Mouse (Mus musculus) lung, postnatal 25 days (tissue): ENCODE data around the gene Armc9.
A peak's percentile ranks its signal among the peaks of the same experiment; 100 is the strongest.

Experiments
- DNase-seq: peaks from one replicate; pipeline ENCODE4 v3.0.0; 2022; ENCODE audit warnings: low spot score

The Armc9 gene

GRCm38 (mm10) chr1:86154133-86154823, at the start of gene Armc9:
Gene Armc9 (plus strand): TSS chr1:86154780.
- DNase-seq: peak; percentile 97

DNA sequence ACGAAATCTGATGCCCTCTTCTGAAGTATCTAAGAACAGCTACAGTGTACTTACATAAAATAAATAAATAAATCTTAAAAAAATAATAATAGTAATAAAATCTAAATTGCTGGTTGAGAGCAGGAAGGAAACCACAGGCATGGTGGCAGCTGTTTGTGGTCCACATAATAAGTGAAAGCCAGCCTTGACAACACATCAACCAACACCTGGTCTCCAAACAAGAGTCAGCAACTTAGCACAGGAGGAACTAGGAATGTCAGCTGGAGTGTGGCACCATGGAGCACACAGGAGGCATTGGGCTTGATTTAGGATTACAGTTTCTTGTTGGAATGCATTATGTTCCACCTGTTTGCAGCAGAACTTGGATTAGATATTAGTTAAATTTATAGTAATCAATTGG, 49.5 kb upstream of the Armc9 start:
- no peak for DNase-seq

GRCm38 (mm10) chr1:86111779-86112178, 42.8 kb upstream of the Armc9 start, which contains the start of gene Htr2b:
Gene Htr2b (minus strand): TSS chr1:86111970.
- peak; percentile 24 for DNase-seq

GRCm38 (mm10) chr1:86114141-86114540, 40.4 kb upstream of the Armc9 start:
- DNase-seq: no peak

DNA sequence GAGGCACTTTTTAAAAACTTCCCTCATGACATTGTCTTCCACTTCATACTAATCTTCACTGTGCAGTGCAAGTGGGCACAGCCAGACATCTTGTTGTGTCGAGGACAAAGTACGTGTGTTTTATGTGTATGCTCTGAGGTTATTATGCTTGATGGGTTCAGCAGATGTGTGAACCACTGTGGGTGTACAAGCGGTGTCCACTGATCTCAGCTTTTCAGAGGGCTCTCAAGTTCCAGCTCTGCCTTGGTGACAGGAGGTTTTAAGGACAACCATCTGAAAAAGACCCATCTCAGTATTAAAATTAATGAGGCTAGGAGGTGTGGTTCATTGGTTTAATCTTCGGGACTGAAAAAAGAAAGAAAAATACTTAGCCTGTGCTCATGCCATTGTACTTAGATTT, 35.0 kb upstream of the Armc9 start:
- no peak for DNase-seq

DNA sequence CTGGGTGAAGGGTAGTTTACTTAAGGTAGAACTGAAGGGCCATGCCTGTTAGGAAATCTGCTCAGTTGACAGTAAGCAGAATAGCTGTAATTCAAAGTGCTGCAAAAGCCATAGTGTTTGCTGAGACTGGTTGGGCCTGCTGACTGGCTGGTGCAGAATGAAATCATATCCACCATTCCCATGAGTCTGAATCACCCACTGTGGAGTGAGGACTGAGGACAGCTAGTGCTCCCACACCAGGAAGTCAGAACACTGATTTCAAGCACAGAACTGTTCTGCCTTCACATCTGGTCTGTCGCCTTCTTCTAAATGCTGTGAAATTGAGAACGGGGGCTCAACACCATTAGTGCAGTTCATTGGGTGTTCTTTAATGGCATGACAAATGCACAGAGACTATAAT, 28.5 kb upstream of the Armc9 start:
- no peak for DNase-seq

DNA sequence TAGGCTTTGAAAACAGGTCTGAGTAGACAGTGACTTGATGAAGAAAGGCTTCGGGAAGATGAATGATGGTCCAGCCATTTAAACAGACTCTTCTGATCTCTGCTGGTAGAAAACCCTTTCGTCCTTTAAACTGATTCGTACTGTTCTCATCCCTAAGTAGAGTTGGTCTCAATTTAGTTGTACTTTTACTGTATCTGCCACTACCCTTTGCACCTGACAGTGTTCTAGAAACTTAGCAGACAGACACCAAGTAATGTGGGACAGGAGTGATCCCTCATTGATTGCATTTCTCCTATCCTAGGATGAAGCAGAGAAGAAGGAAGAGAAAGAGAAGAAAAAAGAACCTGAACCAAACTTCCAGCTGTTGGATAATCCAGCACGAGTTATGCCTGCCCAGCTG, 21.2 kb upstream of the Armc9 start, which contains the start of gene Gm21972:
Gm21972 (plus strand) TSS at position 301 of the 400 bp plus-strand sequence.
- no peak for DNase-seq

GRCm38 (mm10) chr1:86135315-86135714, 19.3 kb upstream of the Armc9 start:
- DNase-seq: no peak

DNA sequence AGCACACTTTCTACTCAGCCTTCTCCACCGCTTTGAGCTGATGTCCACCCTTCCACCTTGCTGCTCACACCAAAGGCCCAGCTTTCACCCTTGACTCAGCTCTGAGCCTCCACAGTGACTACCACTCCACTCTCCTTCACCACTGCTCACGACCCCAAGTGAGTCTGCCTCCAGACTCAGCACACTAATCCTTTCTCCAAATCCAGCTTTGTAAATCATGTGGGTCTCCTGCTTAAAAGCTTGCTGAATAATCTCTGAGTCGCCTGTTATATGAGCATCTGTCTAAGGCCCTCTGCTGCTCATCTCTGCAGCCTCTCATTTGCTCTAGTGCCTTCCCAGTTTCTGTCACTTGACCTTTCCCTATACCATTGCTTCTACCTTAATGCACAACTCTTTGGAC, 13.5 kb upstream of the Armc9 start:
- no peak for DNase-seq

DNA sequence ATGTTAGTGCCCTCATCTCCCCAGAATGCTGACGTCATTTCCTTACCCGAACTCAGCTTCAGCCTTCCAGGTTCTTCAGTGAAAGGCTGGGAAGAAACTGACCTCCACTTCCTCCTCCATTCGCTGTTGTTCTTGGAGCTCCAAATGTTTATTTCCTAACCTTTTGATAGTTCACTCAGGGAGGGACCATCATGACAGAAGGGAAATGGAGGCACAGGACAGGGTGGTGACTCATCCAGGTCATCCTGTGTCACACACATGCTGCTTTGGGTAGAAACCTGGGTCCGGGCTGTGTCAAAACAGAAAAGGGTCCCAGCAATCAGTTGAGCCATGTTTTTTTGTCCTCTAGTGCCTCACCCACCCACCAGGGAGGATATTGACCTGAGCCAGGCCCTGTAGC, 11.4 kb upstream of the Armc9 start:
- DNase-seq: peak; percentile 7

GRCm38 (mm10) chr1:86144001-86144944, 10.3 kb upstream of the Armc9 start:
- DNase-seq: peak; percentile 8

DNA sequence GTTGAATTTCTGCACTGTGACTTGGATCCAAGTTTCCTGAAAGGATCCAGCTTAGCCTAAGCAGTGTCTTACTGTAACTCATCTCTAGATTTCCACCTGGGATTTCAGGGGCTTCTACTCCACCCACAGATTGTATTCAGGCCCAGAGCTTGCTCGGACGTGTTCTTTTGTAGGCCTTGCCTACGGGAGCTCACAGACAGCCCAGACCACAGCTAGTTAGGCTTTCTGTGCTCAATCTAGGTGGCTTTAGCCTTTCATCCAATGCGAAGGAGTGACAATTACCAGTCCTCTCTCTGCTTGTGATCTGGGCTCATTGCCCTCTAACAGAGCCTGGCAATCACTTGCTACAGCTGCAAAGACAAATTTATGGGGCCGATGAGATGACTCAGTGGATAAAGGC, 8.3 kb upstream of the Armc9 start:
- no peak for DNase-seq

DNA sequence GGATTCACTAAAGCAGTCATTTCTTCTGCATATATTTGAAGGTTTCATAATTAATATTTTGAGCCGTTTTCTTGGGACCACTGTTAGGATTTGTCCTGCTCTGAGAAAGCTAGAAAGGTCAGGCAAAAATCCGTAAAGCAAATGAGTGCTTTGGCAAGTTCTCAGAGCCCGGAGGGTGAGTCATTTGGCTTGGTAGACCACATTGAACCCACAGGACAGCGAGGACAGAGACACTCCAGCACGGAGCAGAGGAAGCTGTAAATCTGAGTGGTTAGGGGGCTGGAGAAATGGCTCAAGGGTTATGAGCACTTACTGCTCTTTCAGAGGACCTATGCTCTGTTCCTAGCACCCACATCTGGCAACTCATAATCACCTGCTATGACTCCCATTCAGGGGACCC, 7.0 kb upstream of the Armc9 start:
- DNase-seq: no peak

DNA sequence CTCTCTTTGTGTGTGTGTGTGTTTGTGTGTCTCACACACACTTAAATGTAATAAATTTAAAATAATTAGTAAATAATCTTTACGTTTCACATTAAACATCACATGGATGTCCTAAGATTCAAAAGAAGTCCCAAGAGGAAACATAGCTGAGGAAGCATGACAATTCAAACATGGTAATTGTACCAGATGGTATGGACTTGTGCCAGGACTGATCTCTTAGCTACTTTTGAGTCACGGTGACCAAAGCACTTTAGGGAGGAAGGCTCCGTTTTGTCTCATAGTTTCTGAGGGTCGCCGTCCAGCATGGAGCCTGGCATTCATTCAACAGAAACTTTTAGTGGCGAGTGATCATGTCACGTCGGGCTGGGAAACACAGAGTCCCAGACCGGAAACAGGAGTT, 6.4 kb upstream of the Armc9 start:
- no peak for DNase-seq

GRCm38 (mm10) chr1:86150929-86151328, 3.7 kb upstream of the Armc9 start:
- no peak for DNase-seq

DNA sequence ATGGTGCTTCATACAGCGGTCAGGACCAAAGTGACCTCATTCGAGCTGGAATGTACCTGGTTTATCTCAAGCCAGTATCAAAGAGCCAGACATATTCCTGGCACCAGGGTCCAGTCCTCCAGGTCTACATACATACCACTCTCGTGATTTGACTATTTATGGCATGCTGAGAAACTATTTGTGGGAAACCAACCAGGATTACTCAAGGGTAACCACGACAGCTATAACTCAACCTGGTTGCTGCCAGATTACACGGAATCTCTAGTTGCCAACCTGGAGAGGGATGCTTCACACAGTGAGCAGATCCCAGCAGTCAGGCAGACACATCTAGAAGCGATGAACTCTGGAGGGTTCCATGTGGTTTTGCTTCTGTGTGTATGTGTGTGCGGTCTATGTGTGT, 3.2 kb upstream of the Armc9 start:
- no peak for DNase-seq

GRCm38 (mm10) chr1:86152618-86153017, 2.0 kb upstream of the Armc9 start:
- DNase-seq: no peak

DNA sequence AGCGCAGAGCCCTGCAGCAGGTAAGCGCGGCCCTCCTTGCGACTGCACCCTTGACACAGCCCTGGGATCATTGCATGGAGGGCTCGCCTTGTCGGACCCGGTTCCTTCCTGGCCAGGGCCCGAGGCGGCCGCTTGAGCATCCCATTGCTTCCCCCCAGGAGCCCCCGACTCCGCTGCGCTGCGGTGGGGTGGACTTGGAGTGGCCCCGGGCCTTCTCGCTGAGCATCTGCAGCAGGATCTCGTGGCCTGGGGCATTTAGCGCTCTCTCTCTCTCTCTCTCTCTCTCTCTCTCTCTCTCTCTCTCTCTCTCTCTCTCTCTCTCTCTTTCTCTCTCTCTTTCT, 214 bp downstream of the Armc9 start:
- no peak for DNase-seq

GRCm38 (mm10) chr1:86156075-86156474, 1.5 kb downstream of the Armc9 start:
- no peak for DNase-seq

DNA sequence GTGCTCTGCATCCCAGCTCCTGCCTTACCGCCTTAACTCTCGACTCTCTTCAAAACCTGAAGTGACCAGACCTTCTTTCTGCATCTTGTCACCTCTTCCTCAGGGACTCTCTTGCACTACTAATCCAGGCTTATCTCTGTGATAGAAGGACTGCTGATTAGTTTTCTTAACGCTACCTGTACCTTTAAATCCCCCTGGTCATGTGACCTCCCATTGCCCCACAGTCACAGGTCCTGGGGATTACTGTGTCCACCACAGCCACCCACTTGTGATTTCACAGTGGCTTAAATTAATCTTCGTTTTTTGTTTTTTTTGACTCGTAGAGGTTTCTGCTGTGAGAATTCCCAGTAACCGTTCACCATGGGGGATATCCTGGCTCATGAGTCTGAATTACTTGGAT, 2.0 kb downstream of the Armc9 start:
- no peak for DNase-seq

DNA sequence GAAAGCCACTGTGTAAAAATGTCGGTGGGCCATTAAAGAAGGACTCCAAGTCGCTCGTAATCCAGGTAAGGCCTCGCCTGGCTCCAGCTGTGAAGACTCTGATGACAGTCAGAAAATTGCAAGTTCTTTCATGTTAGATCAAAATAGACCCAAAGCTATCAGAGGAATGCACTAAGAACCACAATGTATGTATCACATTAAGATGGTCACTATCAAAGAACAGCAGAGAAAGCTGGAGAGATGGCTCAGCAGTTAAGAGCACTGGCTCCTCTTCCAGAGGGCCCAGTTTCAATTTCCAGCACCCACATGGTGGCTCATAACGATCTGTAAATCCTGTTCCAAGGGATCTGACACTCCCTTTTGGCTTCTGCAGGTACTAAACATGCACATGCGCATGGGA, 5.5 kb downstream of the Armc9 start:
- DNase-seq: no peak

GRCm38 (mm10) chr1:86160479-86160878, 5.9 kb downstream of the Armc9 start:
- DNase-seq: no peak

- no peak for DNase-seq
Observed at GRCm38 (mm10) chr1:86161061-86161460, 6.5 kb downstream of the Armc9 start.
